Mouse (Mus musculus): Measurements from ENCODE around the gene Gngt1. TPM values are rescaled to one million over a fixed set of nuclear protein-coding genes. Genes with fewer than 3 reads are reported as not detected.

The Gngt1 gene
- polyA plus RNA-seq (2014; fragmentation: Illumina TruSeq; extraction: RNeasy Lipid Tissue Mini Kit (QIAGEN cat#74804); ENCODE audit: low read depth, low replicate concordance), result not detected

GRCm38 (mm10) chr6:3993492-3993891 is at the start of gene Gngt1:
TSS of gene Gngt1 (plus strand) at chr6:3993792.

GRCm38 (mm10) chr6:3988750-3989149 is 4.8 kb upstream of the Gngt1 start, which contains the start of gene Tfpi2:
TSS of gene Tfpi2 (minus strand) at chr6:3988919.

GRCm38 (mm10) chr6:4003890-4004306 is 10.3 kb downstream of the Gngt1 start, which contains the start of gene Gng11:
TSS of gene Gng11 (plus strand) at chr6:4003904.

Other genes starting within 250 kb of the Gngt1 start
- not detected for gene Calcr, start 229.1 kb upstream of the Gngt1 start, polyA plus RNA-seq (2014; fragmentation: Illumina TruSeq; extraction: RNeasy Lipid Tissue Mini Kit (QIAGEN cat#74804); ENCODE audit: low read depth, low replicate concordance)
- gene Tfpi2, start 4.9 kb upstream of the Gngt1 start, polyA plus RNA-seq (2014; fragmentation: Illumina TruSeq; extraction: RNeasy Lipid Tissue Mini Kit (QIAGEN cat#74804); ENCODE audit: low read depth, low replicate concordance), result 2.4 TPM
- gene Gng11, start 10.1 kb downstream of the Gngt1 start, polyA plus RNA-seq (2014; fragmentation: Illumina TruSeq; extraction: RNeasy Lipid Tissue Mini Kit (QIAGEN cat#74804); ENCODE audit: low read depth, low replicate concordance), result 69.2 TPM
- 36.7 TPM for gene Bet1, start 93.2 kb downstream of the Gngt1 start, polyA plus RNA-seq (2014; fragmentation: Illumina TruSeq; extraction: RNeasy Lipid Tissue Mini Kit (QIAGEN cat#74804); ENCODE audit: low read depth, low replicate concordance)

Measured in heart, adult 10 weeks (tissue).